Mouse (Mus musculus) heart, adult 18-20 months (tissue): ENCODE data around the gene Evi5. TPM values are rescaled to one million over a fixed set of nuclear protein-coding genes. Genes with fewer than 3 reads are reported as not detected.

ENCODE experiments used
- DNase-seq, 2 experiments: peaks; one replicate each; pipeline ENCODE4 v3.0.0; 2021 to 2022; ENCODE audit warnings: mixed read lengths in 1 of 2
- total RNA-seq, 2 experiments: library from RNA; stranded (reverse); gene quantifications; 2 replicates each; pipeline ENCODE4 v1.2.3; 2021

Evi5 gene
- total RNA-seq, 2 experiments from 2014 or later: 18.4 to 18.9 TPM

GRCm38 (mm10) chr5:107739023-107739422 is 135.9 kb downstream of the Evi5 start:
- DNase-seq: no peak

- DNase-seq: no peak
Observed at GRCm38 (mm10) chr5:107738296-107738695, 136.6 kb downstream of the Evi5 start.

- DNase-seq: no peak
Observed at GRCm38 (mm10) chr5:107736171-107736570, 138.7 kb downstream of the Evi5 start.

GRCm38 (mm10) chr5:107731844-107732243 is 143.1 kb downstream of the Evi5 start:
- DNase-seq: no peak

GRCm38 (mm10) chr5:107731408-107731807 is 143.5 kb downstream of the Evi5 start:
- no peak for DNase-seq

- DNase-seq: no peak
Observed at GRCm38 (mm10) chr5:107727007-107727402, 147.9 kb downstream of the Evi5 start.

- peak in 1 of 2 experiments; percentile 30 for DNase-seq
Observed at GRCm38 (mm10) chr5:107726281-107727006, 148.5 kb downstream of the Evi5 start.

- DNase-seq: peak; percentile 18 to 23
Observed at GRCm38 (mm10) chr5:107725435-107726261, 149.3 kb downstream of the Evi5 start, which contains the start of gene Gfi1. TSS of gene Gfi1 (minus strand) at chr5:107726036.

- DNase-seq: peak in 1 of 2 experiments; percentile 27
Observed at GRCm38 (mm10) chr5:107724661-107725434, 150.1 kb downstream of the Evi5 start.

- peak in 1 of 2 experiments; percentile 42 for DNase-seq
Observed at GRCm38 (mm10) chr5:107723541-107724511, 151.1 kb downstream of the Evi5 start.

- peak in 1 of 2 experiments; percentile 43 for DNase-seq
Observed at GRCm38 (mm10) chr5:107722661-107723532, 152.0 kb downstream of the Evi5 start.

GRCm38 (mm10) chr5:107721638-107722011 is 153.3 kb downstream of the Evi5 start:
- DNase-seq: peak in 1 of 2 experiments; percentile 20

GRCm38 (mm10) chr5:107720991-107721637 is 153.8 kb downstream of the Evi5 start:
- DNase-seq: no peak

- DNase-seq: no peak
Observed at GRCm38 (mm10) chr5:107720511-107720910, 154.4 kb downstream of the Evi5 start.

GRCm38 (mm10) chr5:107719786-107720185 is 155.1 kb downstream of the Evi5 start:
- DNase-seq: no peak

GRCm38 (mm10) chr5:107719209-107719608 is 155.7 kb downstream of the Evi5 start:
- no peak for DNase-seq

GRCm38 (mm10) chr5:107717871-107718361 is 157.0 kb downstream of the Evi5 start:
- no peak for DNase-seq

GRCm38 (mm10) chr5:107711689-107712088 is 163.2 kb downstream of the Evi5 start:
- no peak for DNase-seq

GRCm38 (mm10) chr5:107708124-107708797 is 166.6 kb downstream of the Evi5 start:
- DNase-seq: no peak
